Mouse (Mus musculus) neural tube, embryonic 15.5 days (tissue): ENCODE data around the gene Cdipt. TPM values are rescaled to one million over a fixed set of nuclear protein-coding genes. Genes with fewer than 3 reads are reported as not detected.
A peak's percentile ranks its signal among the peaks of the same experiment; 100 is the strongest.

Experiments used
- ATAC-seq: fragments of 200-750 bp; cut with Nextera tagmentation; 2 replicates; pipeline ENCODE4 v1.8.0; 2017; ENCODE audit warnings: mild to moderate bottlenecking, moderate TSS enrichment, moderate library complexity; ENCODE audit not compliant: low FRiP score
- H3K27ac ChIP-seq: fragments of 300-500 bp; sonication (generic); replicated peaks from 2 replicates; pipeline ENCODE4 v1.5.1; 2015; ENCODE audit warnings: mild to moderate bottlenecking, inconsistent platforms
- H3K27me3 ChIP-seq: fragments of 300-500 bp; sonication (generic); replicated peaks from 2 replicates; pipeline ENCODE4 v1.6.1; 2015; ENCODE audit warnings: inconsistent platforms
- H3K36me3 ChIP-seq: fragments of 300-500 bp; sonication (generic); 2 replicates; pipeline ENCODE4 v1.6.1; 2015; ENCODE audit warnings: inconsistent platforms
- H3K4me1 ChIP-seq: fragments of 300-500 bp; sonication (generic); 2 replicates; pipeline ENCODE4 v1.6.1; 2015; ENCODE audit warnings: inconsistent platforms
- H3K4me2 ChIP-seq: fragments of 300-500 bp; sonication (generic); 2 replicates; pipeline ENCODE4 v1.6.1; 2015; ENCODE audit warnings: inconsistent platforms, mild to moderate bottlenecking, moderate library complexity
- H3K4me3 ChIP-seq: fragments of 300-500 bp; sonication (generic); replicated peaks from 2 replicates; pipeline ENCODE4 v1.5.1; 2015; ENCODE audit warnings: mild to moderate bottlenecking, inconsistent platforms
- H3K9ac ChIP-seq: fragments of 300-500 bp; sonication (generic); replicated peaks from 2 replicates; pipeline ENCODE4 v1.6.1; 2015; ENCODE audit warnings: mild to moderate bottlenecking, inconsistent platforms
- H3K9me3 ChIP-seq: fragments of 300-500 bp; sonication (generic); replicated peaks from 2 replicates; pipeline ENCODE4 v1.6.1; 2016; ENCODE audit warnings: inconsistent platforms
- WGBS: fragments of 180-500 bp; shearing (Covaris S2); methylation state at CpG from one replicate; pipeline ENCODE4 v1.1.7; 2015; ENCODE audit warnings: mixed read lengths; 5-methylcytosine and 5-hydroxymethylcytosine counted together
- polyA plus RNA-seq: library from polyadenylated mRNA; unstranded; fragments of >200 nt; fragmentation: Nextera tagmentation; extraction: Ambion mirVana; gene quantifications from 2 replicates; pipeline ENCODE4 v1.2.1, GENCODE M21; 2015

Cdipt gene
- polyA plus RNA-seq, 1 experiment from 2014 or later, result 145 TPM

DNA sequence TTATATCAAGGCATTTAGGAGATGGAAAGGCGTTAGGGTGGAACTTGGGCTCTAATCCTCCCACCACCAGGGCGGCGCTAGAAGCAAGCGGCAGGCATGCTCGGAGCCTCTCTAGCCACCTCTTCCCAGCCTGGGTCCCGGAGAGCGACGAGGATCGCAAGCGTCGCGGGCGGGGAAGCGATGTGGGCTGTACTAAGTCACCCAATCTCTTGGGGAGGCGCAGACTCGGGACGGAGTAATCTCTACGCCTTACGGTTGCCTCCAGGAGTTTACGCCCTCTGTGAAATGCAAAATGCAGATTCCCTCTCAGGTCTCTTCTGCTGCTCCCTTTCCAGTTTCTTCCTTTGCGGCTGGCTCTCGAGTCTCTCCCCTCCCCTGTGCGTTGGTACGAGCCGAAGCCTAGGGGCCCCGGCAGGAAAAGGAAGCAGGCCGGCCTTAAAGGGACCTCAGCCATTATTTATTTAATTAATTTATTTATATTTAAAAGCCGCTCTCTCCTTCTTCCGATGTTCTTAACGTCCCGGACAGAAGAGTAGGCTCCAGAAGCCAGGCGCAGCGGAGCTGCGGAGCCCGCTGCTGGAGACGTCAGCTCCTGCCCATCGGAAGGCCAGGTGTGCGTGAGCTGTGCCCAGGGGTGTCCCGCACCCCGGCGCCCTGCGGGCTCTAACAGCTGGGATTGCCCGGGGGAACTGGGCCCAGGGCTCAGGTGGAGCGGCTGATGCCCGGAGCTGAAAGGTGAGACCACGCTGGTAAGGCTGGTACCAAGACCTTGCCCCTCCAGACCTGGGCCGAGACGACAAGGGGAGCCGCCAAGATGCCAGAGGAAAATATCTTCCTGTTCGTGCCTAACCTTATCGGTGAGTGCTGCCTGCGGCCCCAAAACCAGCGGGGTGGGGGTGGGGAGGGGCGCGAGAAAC is 494 bp downstream of the Cdipt start, which contains the start of gene Cdiptos:
TSS of gene Cdiptos (minus strand) at position 149 of the 917 bp plus-strand sequence.
- H3K27me3 ChIP-seq, result no peaks in the 10 kb centered on the region
- peak within 1 kb of the TSS; percentile 71 for H3K4me2 ChIP-seq
- peaks cover 39% of the 10 kb centered on the region for H3K36me3 ChIP-seq
- peak within 1 kb of the TSS; percentile 99 for H3K9ac ChIP-seq
- peak within 1 kb of the TSS; percentile 95 for H3K4me3 ChIP-seq
- peaks cover 29% of the 10 kb centered on the region for H3K4me1 ChIP-seq
- WGBS, result under 1% methylated on average over 55 of the region's 55 CpGs
- H3K27ac ChIP-seq, result peak within 1 kb of the TSS; percentile 99
- H3K9me3 ChIP-seq, result no peaks in the 10 kb centered on the region
- peak; percentile 96 for ATAC-seq

DNA sequence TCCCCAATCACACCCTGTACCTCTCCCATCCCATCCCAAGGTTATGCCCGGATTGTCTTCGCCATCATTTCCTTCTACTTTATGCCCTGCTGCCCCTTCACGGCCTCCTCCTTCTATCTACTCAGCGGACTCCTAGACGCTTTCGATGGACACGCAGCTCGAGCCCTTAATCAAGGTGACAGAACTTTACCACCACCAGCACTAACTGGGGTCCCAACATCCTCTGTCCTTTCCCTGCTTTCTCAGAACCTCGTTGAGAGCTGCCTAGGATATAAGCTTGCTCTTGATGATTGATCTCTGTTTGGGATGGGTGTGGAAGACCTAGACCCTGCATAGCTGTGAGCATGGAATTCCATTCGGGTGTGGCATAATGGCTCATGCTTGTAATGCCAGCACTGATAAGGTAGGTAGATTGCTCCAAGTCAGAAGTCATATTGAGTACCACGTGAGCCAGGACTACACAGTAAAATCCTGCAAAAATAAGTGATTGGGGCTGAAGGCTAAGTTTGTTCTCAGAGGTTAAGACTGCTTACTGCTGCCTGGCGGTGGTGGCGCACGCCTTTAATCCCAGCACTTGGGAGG is 1.3 kb downstream of the Cdipt start:
- Histone ChIP-seq H3K4me1 (peaks cover 29% of the 10 kb centered on the region), H3K9ac (peak overlapping the region; percentile 99), H3K27ac (peak overlapping the region; percentile 99), H3K27me3 (no peaks in the 10 kb centered on the region), H3K9me3 (no peaks in the 10 kb centered on the region), H3K36me3 (peaks cover 38% of the 10 kb centered on the region), H3K4me2 (peak overlapping the region; percentile 71), H3K4me3 (peak overlapping the region; percentile 95)
- peak; percentile 4 for ATAC-seq
- WGBS, result 29% methylated on average over 14 of the region's 14 CpGs

DNA sequence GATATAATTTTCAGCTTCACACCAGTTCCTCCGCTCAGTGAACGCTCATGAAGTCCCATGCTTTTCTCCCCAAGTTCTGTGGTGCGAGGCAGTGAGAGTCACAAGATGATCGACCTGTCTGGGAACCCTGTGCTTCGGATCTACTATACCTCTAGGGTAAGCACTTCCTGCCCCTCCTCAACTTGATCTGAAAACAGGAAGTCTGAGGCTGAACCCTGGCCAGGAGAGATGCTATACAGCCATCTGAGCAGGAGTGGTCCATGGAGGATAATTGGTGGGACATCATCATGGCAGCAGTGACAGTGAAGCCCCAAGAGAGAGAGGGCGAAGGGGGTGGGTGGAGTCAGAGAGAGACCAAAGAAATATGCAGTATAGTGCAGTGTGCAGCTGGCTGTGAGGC is 3.1 kb downstream of the Cdipt start:
- 95% methylated on average over 6 of the region's 6 CpGs for WGBS

DNA sequence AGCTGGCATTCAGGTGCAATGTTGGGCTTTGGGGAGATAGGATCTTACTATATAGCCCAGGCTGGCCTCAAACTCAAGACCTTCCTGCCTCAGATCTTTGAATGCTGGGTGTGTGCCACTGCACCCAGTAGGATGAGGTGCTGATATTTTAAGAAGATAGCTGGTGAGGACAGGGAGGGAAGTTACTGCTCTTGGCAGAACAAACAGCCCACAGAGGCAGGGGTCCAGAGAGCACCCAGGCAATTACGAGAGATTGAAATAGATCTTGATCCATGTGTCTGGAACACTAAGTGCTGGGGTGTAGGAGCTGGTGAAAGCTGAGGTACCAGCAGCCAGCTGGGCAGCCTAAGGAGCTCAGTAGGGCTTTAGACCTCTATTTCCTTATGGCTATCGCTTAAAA is 5.9 kb downstream of the Cdipt start:
- no peaks in the 10 kb centered on the region for H3K27me3 ChIP-seq
- H3K27ac ChIP-seq, result no peak overlapping the region
- H3K36me3 ChIP-seq, result peaks cover 33% of the 10 kb centered on the region
- H3K4me1 ChIP-seq, result peaks cover 22% of the 10 kb centered on the region
- no peak overlapping the region for H3K4me2 ChIP-seq
- H3K9me3 ChIP-seq, result no peaks in the 10 kb centered on the region
- H3K4me3 ChIP-seq, result no peak overlapping the region
- 91% methylated on average over 2 of the region's 2 CpGs for WGBS
- H3K9ac ChIP-seq, result no peak overlapping the region
- ATAC-seq, result no peak

More for the DNA sequence above, 3.1 kb downstream of the Cdipt start:
- Histone ChIP-seq H3K27me3 (no peaks in the 10 kb centered on the region), H3K9ac (no peak overlapping the region), H3K9me3 (no peaks in the 10 kb centered on the region), H3K4me2 (no peak overlapping the region), H3K27ac (no peak overlapping the region), H3K4me1 (peaks cover 29% of the 10 kb centered on the region), H3K4me3 (no peak overlapping the region), H3K36me3 (peaks cover 33% of the 10 kb centered on the region)
- ATAC-seq, result no peak

DNA sequence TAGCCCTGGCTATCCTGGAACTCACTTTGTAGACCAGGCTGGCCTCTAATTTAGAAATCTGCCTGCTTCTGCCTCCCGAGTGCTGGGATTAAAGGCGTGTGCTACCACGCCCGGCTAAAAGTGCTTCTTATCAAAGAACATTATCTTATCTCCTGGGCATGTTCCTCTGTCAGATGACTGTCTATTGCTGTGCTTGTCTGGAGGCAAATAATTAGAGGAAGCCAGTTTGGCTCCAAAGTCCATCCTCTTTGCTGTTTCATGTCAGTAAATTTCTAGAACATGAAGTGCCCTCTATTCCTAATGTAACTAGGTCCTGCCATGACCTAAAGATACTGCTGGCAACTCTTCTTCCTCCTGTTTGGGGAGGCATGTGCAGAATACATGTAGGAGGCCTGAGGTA is 6.3 kb downstream of the Cdipt start:
- Histone ChIP-seq H3K4me3 (no peak overlapping the region), H3K9me3 (no peaks in the 10 kb centered on the region), H3K9ac (no peak overlapping the region), H3K4me2 (no peak overlapping the region), H3K27ac (no peak overlapping the region), H3K27me3 (no peaks in the 10 kb centered on the region), H3K36me3 (peaks cover 33% of the 10 kb centered on the region), H3K4me1 (peaks cover 20% of the 10 kb centered on the region)
- WGBS, result 92% methylated on average over 4 of the region's 4 CpGs
- no peak for ATAC-seq

DNA sequence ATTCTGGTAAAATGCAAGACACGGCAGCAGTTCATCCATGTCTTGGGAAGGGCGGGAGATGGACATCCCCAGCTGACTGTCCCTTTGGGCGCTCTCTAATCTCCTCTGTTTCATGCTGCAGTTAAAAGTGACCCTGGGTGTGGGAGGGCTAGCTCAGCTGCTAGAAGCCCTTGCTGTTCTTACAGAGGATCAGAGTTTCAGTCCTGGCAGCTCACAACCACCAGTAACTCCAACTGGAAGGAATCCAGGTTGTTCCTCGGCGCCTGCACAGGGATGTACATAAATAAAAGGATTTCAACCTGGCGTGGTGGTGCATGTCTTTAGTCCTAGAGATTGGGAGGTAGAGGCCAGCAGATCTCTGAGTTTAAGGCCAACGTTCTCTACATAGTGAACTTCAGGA is 7.4 kb downstream of the Cdipt start:
- no peak overlapping the region for H3K4me3 ChIP-seq

DNA sequence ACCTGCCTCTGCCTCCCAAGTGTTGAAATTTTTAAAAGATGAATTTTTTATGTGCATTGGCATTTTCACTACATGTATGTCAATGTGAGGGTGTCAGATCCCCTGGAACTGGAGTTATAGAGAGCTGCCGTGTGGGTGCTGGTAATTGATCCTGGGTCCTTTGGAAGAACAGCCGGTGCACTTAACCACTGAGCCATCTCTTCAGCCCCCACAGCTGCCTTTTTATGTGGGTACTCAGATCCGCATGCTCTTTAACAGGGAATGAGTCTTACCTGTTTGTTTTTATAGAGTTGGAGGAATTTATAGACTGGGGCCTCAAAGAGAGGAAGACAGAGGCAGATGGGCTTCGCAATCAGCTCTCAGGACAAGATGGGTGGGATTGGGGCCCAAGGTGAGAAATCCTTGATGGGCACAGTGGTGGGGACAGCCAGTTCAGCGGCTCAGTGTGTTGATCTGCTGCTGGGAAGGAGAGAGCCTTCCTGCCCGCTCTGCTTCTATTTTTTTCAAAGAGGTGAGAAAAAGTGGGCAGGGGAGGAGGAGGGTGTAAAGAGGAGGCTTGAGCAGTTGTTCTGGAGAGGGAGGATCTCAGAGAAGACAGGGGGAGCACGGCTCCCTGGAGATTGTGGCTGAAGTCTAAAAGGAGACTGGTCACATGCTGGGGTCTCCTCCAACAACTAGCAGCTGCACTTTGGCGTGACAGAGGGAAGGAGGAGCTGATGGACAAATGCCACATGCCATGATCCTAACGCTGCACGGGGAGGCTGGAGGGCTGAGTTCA is 9.1 kb downstream of the Cdipt start:
- 58% methylated on average over 10 of the region's 10 CpGs for WGBS
- Histone ChIP-seq H3K4me1 (no peaks in the 10 kb centered on the region), H3K4me3 (no peak overlapping the region), H3K9ac (no peak overlapping the region), H3K4me2 (no peak overlapping the region), H3K27ac (no peak overlapping the region), H3K9me3 (no peaks in the 10 kb centered on the region), H3K36me3 (peaks cover 14% of the 10 kb centered on the region), H3K27me3 (no peaks in the 10 kb centered on the region)
- no peak for ATAC-seq

More for the DNA sequence above, 7.4 kb downstream of the Cdipt start:
- WGBS, result 88% methylated on average over 7 of the region's 7 CpGs
- H3K4me2 ChIP-seq, result no peak overlapping the region
- no peaks in the 10 kb centered on the region for H3K27me3 ChIP-seq
- no peak overlapping the region for H3K27ac ChIP-seq
- no peaks in the 10 kb centered on the region for H3K9me3 ChIP-seq
- no peak for ATAC-seq
- peaks cover 31% of the 10 kb centered on the region for H3K36me3 ChIP-seq
- no peak overlapping the region for H3K9ac ChIP-seq
- peaks cover 10% of the 10 kb centered on the region for H3K4me1 ChIP-seq

DNA sequence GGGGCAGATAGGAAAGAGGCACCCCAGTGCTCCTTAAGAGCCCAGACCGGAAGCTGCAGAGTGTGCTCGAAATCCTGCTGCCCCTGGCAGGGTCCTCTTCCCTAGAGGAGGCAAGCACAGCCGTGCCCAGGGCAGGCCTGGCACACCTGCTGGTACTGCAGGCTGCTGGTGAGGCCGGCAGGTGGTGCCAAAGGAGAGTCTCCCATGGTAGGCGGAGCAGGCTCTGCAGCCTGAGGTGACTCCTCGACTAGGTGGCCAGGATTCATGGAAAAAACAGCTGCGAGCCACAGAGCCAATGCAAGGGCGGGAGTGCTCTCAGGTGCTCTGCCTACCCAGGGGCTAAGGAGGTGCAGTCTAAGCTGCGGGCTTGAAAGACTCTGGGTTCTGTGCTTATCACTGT is 10.6 kb downstream of the Cdipt start:
- Histone ChIP-seq H3K9ac (no peak overlapping the region), H3K36me3 (peaks cover 3% of the 10 kb centered on the region; the same call in 1 of the 2 replicates), H3K27me3 (no peaks in the 10 kb centered on the region), H3K4me1 (no peaks in the 10 kb centered on the region), H3K9me3 (no peaks in the 10 kb centered on the region), H3K4me3 (no peak overlapping the region), H3K27ac (no peak overlapping the region), H3K4me2 (no peak overlapping the region)
- WGBS, result 48% methylated on average over 9 of the region's 9 CpGs
- no peak for ATAC-seq

DNA sequence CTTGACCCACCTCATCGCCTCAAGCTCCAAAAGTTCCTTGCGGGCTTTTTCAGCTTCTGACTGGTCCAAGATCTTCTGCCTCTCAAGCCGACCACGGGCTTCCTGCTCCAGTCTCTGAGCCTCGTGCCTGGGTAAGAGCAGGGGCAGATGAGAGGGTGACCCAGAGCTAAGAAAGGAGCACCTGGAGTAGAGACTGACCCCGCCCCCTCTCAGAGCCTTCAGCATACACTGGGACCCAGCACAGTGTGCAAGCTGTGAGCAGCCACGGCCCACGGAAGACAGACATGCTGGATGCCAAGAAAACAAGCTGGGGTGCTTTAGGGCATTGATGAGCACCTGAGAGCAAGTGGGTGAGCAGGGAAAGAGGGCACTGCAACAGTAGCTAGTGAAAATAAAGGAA is 13.1 kb downstream of the Cdipt start:
- H3K36me3 ChIP-seq, result no peaks in the 10 kb centered on the region
- 74% methylated on average over 8 of the region's 8 CpGs for WGBS
- H3K4me3 ChIP-seq, result no peak overlapping the region
- ATAC-seq, result no peak
- no peak overlapping the region for H3K9ac ChIP-seq
- H3K4me2 ChIP-seq, result no peak overlapping the region
- no peaks in the 10 kb centered on the region for H3K27me3 ChIP-seq
- no peak overlapping the region for H3K27ac ChIP-seq
- no peaks in the 10 kb centered on the region for H3K9me3 ChIP-seq
- no peaks in the 10 kb centered on the region for H3K4me1 ChIP-seq

DNA sequence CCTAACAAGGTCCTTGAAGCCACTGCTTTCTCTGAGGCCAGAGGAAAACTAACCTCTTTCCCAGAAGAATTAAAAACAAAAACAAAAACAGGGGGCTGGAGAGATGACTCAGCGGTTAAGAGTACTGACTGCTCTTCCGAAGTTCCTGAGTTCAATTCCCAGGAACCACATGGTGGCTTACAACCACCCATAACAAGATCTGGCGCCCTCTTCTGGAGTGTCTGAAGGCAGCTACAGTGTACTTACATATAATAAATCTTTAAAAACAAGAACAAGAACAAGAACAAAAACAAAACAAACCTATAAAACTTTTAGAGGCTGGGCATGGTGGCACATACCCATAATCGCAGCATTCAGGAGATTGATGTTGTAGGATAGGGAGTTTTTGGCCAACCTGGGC is 20.7 kb downstream of the Cdipt start:
- Histone ChIP-seq H3K4me3 (no peak overlapping the region), H3K27me3 (no peaks in the 10 kb centered on the region), H3K9ac (no peak overlapping the region), H3K4me1 (no peaks in the 10 kb centered on the region), H3K27ac (no peak overlapping the region), H3K36me3 (no peaks in the 10 kb centered on the region), H3K4me2 (no peak overlapping the region), H3K9me3 (no peaks in the 10 kb centered on the region)
- ATAC-seq, result no peak
- WGBS, result 85% methylated on average over 4 of the region's 4 CpGs

DNA sequence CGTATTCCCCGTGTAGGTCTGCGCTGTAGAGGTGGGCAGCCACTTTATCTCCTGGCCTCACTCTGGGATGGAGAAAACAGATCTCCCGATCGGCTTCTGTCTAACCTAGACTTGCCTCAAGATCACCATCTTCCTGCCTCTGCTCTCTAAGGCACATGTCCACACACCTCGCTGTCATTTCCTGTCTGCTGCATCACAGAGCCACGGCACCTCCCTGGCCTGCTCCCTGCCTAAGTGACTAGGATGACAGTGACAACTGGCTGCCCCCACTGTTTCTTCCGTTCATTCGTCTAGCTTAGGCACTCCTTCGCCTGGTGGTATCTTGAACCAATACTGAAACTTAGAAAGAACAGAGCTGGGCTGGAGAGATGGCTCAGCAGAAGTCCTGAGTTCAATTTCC is 23.9 kb downstream of the Cdipt start:
- no peak overlapping the region for H3K27ac ChIP-seq
- no peak for ATAC-seq
- H3K9ac ChIP-seq, result no peak overlapping the region
- H3K36me3 ChIP-seq, result no peaks in the 10 kb centered on the region
- no peak overlapping the region for H3K4me2 ChIP-seq
- no peaks in the 10 kb centered on the region for H3K4me1 ChIP-seq
- H3K4me3 ChIP-seq, result no peak overlapping the region
- H3K9me3 ChIP-seq, result no peaks in the 10 kb centered on the region
- no peaks in the 10 kb centered on the region for H3K27me3 ChIP-seq
- 82% methylated on average over 10 of the region's 10 CpGs for WGBS
